Comparison of ENCODE assay signal across 10 mouse cellular contexts in the genomic region with DNA sequence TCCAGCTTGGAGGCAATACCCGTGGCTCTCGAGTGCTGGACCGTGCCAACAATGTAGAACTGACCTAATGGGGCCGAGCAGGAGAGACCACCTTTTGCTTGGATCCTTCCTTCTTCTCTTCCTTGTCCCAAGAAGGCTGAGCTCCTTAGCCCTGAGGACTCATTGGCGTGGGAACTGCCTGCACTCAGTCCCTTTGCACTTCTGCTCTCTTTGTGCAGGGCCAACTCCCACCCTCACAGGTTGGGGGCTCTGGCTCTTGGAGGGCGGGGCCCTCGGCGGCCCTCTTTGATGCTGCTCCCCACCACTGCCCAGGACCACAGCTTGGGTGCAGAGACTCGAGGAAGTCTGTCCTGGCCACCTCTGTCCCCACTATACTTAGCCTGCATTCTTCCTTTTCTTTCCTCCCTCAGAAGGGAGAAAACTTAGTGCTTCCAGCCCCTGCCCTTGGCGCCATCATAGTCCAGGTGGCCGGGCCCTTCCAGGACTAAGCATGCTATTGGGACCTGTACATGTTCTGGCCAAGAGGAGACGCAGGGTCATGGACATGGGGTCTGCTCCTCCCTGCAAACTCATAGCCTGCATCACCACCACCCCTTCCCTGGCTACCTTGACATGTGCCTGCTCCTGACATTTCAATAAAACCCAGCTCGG. TPM values are rescaled to one million over a fixed set of nuclear protein-coding genes. Genes with fewer than 3 reads are reported as not detected.
A peak's percentile ranks its signal among the peaks of the same experiment; 100 is the strongest.
DNase-seq lines count a peak whose midpoint lies in the region; ATAC-seq and TF ChIP-seq lines count a peak whose summit lies in the region.
"Had no signal": no experiment of that assay in that cellular context is flagged by ENCODE, and none has a peak within 500 bp of the region (broad histone marks: within the 10 kb centered on the region; RNA-seq: fewer than 3 reads in every experiment).

No protein-coding gene starts in this region.

- WGBS in heart, embryonic 12.5 days, result 92% methylated on average over 13 of the region's 13 CpGs
- WGBS in embryonic facial prominence, embryonic 15.5 days, result 88% methylated on average over 13 of the region's 13 CpGs
- WGBS in liver, embryonic 13.5 days (ENCODE audit: insufficient replicate concordance), result 86% methylated on average over 13 of the region's 13 CpGs

- peak overlapping the region; percentile 89 for H3K4me3 ChIP-seq in heart, embryonic 12.5 days
- peak overlapping the region; percentile 95 for H3K4me3 ChIP-seq in C2C12 (ENCODE audit: insufficient read depth, poor library complexity, severe bottlenecking)
- peak overlapping the region; percentile 87; the same call in 1 of the 2 replicates for H3K4me3 ChIP-seq in embryonic facial prominence, embryonic 15.5 days (replicated peaks)
- H3K4me3 ChIP-seq in liver, embryonic 13.5 days (replicated peaks), result 0 out of 2 replicates have a peak overlapping the region, but pooled peaks have one; percentile 82

- intact Hi-C loops in gastrocnemius, postnatal 36 days (cut with DNase I), result no loop called here

- no peak for TF ChIP-seq CTCF in C2C12 (IDR thresholded peaks at IDR 0.05; ENCODE audit: control insufficient read depth, insufficient read depth, insufficient read length)

- peaks cover 36% of the 10 kb centered on the region for H3K79me3 ChIP-seq in C2C12 (ENCODE audit: low read depth)

- H3K36me3 ChIP-seq in heart, embryonic 12.5 days, result peaks cover 35% of the 10 kb centered on the region
- H3K36me3 ChIP-seq in C2C12 (ENCODE audit: control insufficient read depth, insufficient read depth), result peaks cover 32% of the 10 kb centered on the region
- H3K36me3 ChIP-seq in embryonic facial prominence, embryonic 15.5 days, result peaks cover 27% of the 10 kb centered on the region
- peaks cover 30% of the 10 kb centered on the region for H3K36me3 ChIP-seq in liver, embryonic 13.5 days

- no peaks in the 10 kb centered on the region for H3K9me3 ChIP-seq in heart, embryonic 12.5 days (replicated peaks)
- no peaks in the 10 kb centered on the region for H3K9me3 ChIP-seq in embryonic facial prominence, embryonic 15.5 days (replicated peaks)
- no peaks in the 10 kb centered on the region for H3K9me3 ChIP-seq in liver, embryonic 13.5 days (replicated peaks)

- no peaks in the 10 kb centered on the region for H3K27me3 ChIP-seq in heart, embryonic 12.5 days (replicated peaks)
- H3K27me3 ChIP-seq in C2C12 (ENCODE audit: control insufficient read depth, insufficient read depth, insufficient read length), result no peaks in the 10 kb centered on the region
- no peaks in the 10 kb centered on the region for H3K27me3 ChIP-seq in embryonic facial prominence, embryonic 15.5 days
- H3K27me3 ChIP-seq in liver, embryonic 13.5 days, result no peaks in the 10 kb centered on the region

- H3K4me1 ChIP-seq in heart, embryonic 12.5 days (replicated peaks), result peaks cover 29% of the 10 kb centered on the region
- H3K4me1 ChIP-seq in embryonic facial prominence, embryonic 15.5 days, result peaks cover 40% of the 10 kb centered on the region
- H3K4me1 ChIP-seq in liver, embryonic 13.5 days (replicated peaks), result peaks cover 41% of the 10 kb centered on the region

- peaks cover 67% of the 10 kb centered on the region for H3K79me2 ChIP-seq in C2C12 (ENCODE audit: control insufficient read depth, insufficient read depth)

- peak overlapping the region; percentile 33 for H3ac ChIP-seq in C2C12 (ENCODE audit: control insufficient read depth, insufficient read length, low read depth)

- no peak overlapping the region for H3K27ac ChIP-seq in heart, embryonic 12.5 days (ENCODE audit: poor library complexity, severe bottlenecking)
- 0 out of 2 replicates have a peak overlapping the region, but pooled peaks have one; percentile 2 for H3K27ac ChIP-seq in embryonic facial prominence, embryonic 15.5 days (replicated peaks)
- no peak overlapping the region for H3K27ac ChIP-seq in liver, embryonic 13.5 days

- ATAC-seq in heart, embryonic 12.5 days (ENCODE audit: insufficient number of reproducible peaks, low FRiP score), result no peak
- ATAC-seq in embryonic facial prominence, embryonic 15.5 days (ENCODE audit: insufficient number of reproducible peaks, low FRiP score, low TSS enrichment, low read depth), result no peak
- no peak for ATAC-seq in liver, embryonic 13.5 days (ENCODE audit: low read depth)

- no peak overlapping the region for H3K9ac ChIP-seq in heart, embryonic 12.5 days
- peak overlapping the region; percentile 89; the same call in 1 of the 2 replicates for H3K9ac ChIP-seq in embryonic facial prominence, embryonic 15.5 days
- peak overlapping the region; percentile 90 for H3K9ac ChIP-seq in liver, embryonic 13.5 days

- H3K4me2 ChIP-seq in heart, embryonic 12.5 days, result peak overlapping the region; percentile 83; the same call in 1 of the 2 replicates
- H3K4me2 ChIP-seq in embryonic facial prominence, embryonic 15.5 days (replicated peaks), result peak overlapping the region; percentile 75
- peak overlapping the region; percentile 81; the same call in 1 of the 2 replicates for H3K4me2 ChIP-seq in liver, embryonic 13.5 days

- no peak for DNase-seq in heart, adult 9 months (ENCODE audit: low spot score in 2 of 2)
- DNase-seq in liver, embryonic 13.5 days, result no peak
- no peak for DNase-seq in thymus, postnatal 25 days
- DNase-seq in gastrocnemius, postnatal 36 days, result no peak
- DNase-seq in yolk sac, embryonic 10.5 days (ENCODE audit: low spot score), result no peak
- DNase-seq: right cerebral cortex, adult 18-20 months had no signal

TF ChIP-seq in C2C12, 6 proteins besides CTCF, POLR2A, EP300 and RAD21:
- TF ChIP-seq CEBPB (IDR thresholded peaks at IDR 0.05; ENCODE audit: low read depth) (no peak), MYOG (IDR thresholded peaks at IDR 0.05; ENCODE audit: control insufficient read depth, extremely low read depth, insufficient read length) (no peak), USF1 (IDR thresholded peaks at IDR 0.05; ENCODE audit: low read depth) (no peak), MAX (IDR thresholded peaks at IDR 0.05) (no peak), FOSL1 (IDR thresholded peaks at IDR 0.05; ENCODE audit: insufficient read depth, low read length, poor library complexity, severe bottlenecking) (no peak), MYOD1 (IDR thresholded peaks at IDR 0.05; ENCODE audit: control insufficient read depth, insufficient read length, low read depth) (no peak)

RNA-seq across cellular contexts. Expression of gene AI837181, which starts 1.8 kb away (rescaled TPM):
- polyA plus RNA-seq in heart, embryonic 12.5 days (2016; fragmentation: Nextera tagmentation; extraction: Ambion mirVana), result 38.8 and 39.5 TPM in 2 replicates
- 90.3 TPM for polyA plus RNA-seq in C2C12 (2012; fragmentation: generic; extraction: Trizol)
- polyA plus RNA-seq in embryonic facial prominence, embryonic 15.5 days (2015; fragmentation: Nextera tagmentation; extraction: Ambion mirVana), result 67.4 and 72.3 TPM in 2 replicates
- 18.0 and 19.0 TPM in 2 replicates for polyA plus RNA-seq in liver, embryonic 13.5 days (2015; fragmentation: Nextera tagmentation; extraction: Ambion mirVana)
- 10 to 100 TPM; 32.7 to 33.6 TPM for total RNA-seq in gastrocnemius, postnatal 36 days (2021)

RNA-seq across cellular contexts. Expression of gene Drap1, which starts 2.0 kb away (rescaled TPM):
- 190 and 194 TPM in 2 replicates for polyA plus RNA-seq in heart, embryonic 12.5 days (2016; fragmentation: Nextera tagmentation; extraction: Ambion mirVana)
- 428 TPM for polyA plus RNA-seq in C2C12 (2012; fragmentation: generic; extraction: Trizol)
- 267 and 280 TPM in 2 replicates for polyA plus RNA-seq in embryonic facial prominence, embryonic 15.5 days (2015; fragmentation: Nextera tagmentation; extraction: Ambion mirVana)
- 90.0 and 94.5 TPM in 2 replicates for polyA plus RNA-seq in liver, embryonic 13.5 days (2015; fragmentation: Nextera tagmentation; extraction: Ambion mirVana)
- 100 to 1,000 TPM; 531 to 582 TPM for total RNA-seq in gastrocnemius, postnatal 36 days (2021)

RNA-seq across cellular contexts. Expression of gene Fosl1, which starts 20.6 kb away (rescaled TPM):
- not detected in 2 replicates for polyA plus RNA-seq in heart, embryonic 12.5 days (2016; fragmentation: Nextera tagmentation; extraction: Ambion mirVana)
- 146 TPM for polyA plus RNA-seq in C2C12 (2012; fragmentation: generic; extraction: Trizol)
- polyA plus RNA-seq in embryonic facial prominence, embryonic 15.5 days (2015; fragmentation: Nextera tagmentation; extraction: Ambion mirVana), result not detected in 2 replicates
- polyA plus RNA-seq in liver, embryonic 13.5 days (2015; fragmentation: Nextera tagmentation; extraction: Ambion mirVana), result not detected in 2 replicates
- total RNA-seq in gastrocnemius, postnatal 36 days (2021), result not detected
- polyA plus RNA-seq: macrophage had no signal

RNA-seq across cellular contexts. Expression of gene Tsga10ip, which starts 24.4 kb away (rescaled TPM):
- polyA plus RNA-seq in heart, embryonic 12.5 days (2016; fragmentation: Nextera tagmentation; extraction: Ambion mirVana), result 1.7 and 1.8 TPM in 2 replicates
- 0.02 TPM for polyA plus RNA-seq in C2C12 (2012; fragmentation: generic; extraction: Trizol)
- 0.72 and 1.1 TPM in 2 replicates for polyA plus RNA-seq in embryonic facial prominence, embryonic 15.5 days (2015; fragmentation: Nextera tagmentation; extraction: Ambion mirVana)
- polyA plus RNA-seq in liver, embryonic 13.5 days (2015; fragmentation: Nextera tagmentation; extraction: Ambion mirVana), result 0.12 TPM in 1 of 2 replicates, not detected in the other
- under 1 TPM; 0.52 to 0.64 TPM for total RNA-seq in gastrocnemius, postnatal 36 days (2021)
- polyA plus RNA-seq: macrophage had no signal

RNA-seq across cellular contexts. Expression of gene Ccdc85b, which starts 30.9 kb away (rescaled TPM):
- polyA plus RNA-seq in heart, embryonic 12.5 days (2016; fragmentation: Nextera tagmentation; extraction: Ambion mirVana), result 10.5 and 13.0 TPM in 2 replicates
- polyA plus RNA-seq in C2C12 (2012; fragmentation: generic; extraction: Trizol), result 30.5 TPM
- 8.0 and 8.9 TPM in 2 replicates for polyA plus RNA-seq in embryonic facial prominence, embryonic 15.5 days (2015; fragmentation: Nextera tagmentation; extraction: Ambion mirVana)
- polyA plus RNA-seq in liver, embryonic 13.5 days (2015; fragmentation: Nextera tagmentation; extraction: Ambion mirVana), result 2.0 and 2.1 TPM in 2 replicates
- 1 to 10 TPM; 4.7 to 6.0 TPM for total RNA-seq in gastrocnemius, postnatal 36 days (2021)

Comparison
In these comparisons a context has a peak if more than half of its experiments do, and no peak if none do; other contexts are left out.
1. RNA of gene Fosl1, which starts 20.6 kb away (polyA plus RNA-seq): 146 TPM in C2C12 (single experiment); not detected in liver, embryonic 13.5 days, not detected in embryonic facial prominence, embryonic 15.5 days and not detected in heart, embryonic 12.5 days; every median in the first group is over 100 times any median in the second.
2. Peak in every context shown above with its lines, with median percentiles within 50 percentile points of each other: H3K4me2 ChIP-seq and H3K4me3 ChIP-seq.